Mouse (Mus musculus) hindbrain, embryonic 11.5 days (tissue): ENCODE measurements around the gene Rims3. TPM values are rescaled to one million over a fixed set of nuclear protein-coding genes. Genes with fewer than 3 reads are reported as not detected.
A peak's percentile ranks its signal among the peaks of the same experiment; 100 is the strongest.

Source experiments
- ATAC-seq: fragments of 200-750 bp; cut with Nextera tagmentation; 2 replicates; pipeline ENCODE4 v1.8.0; 2017; ENCODE audit warnings: mild to moderate bottlenecking, moderate TSS enrichment, moderate library complexity; ENCODE audit not compliant: low FRiP score
- DNase-seq: peaks from one replicate; pipeline ENCODE4 v3.0.0-alpha.2; 2015; ENCODE audit warnings: low spot score
- H3K27ac ChIP-seq: fragments of 300-500 bp; sonication (generic); 2 replicates; pipeline ENCODE4 v1.5.1; 2014; ENCODE audit warnings: mild to moderate bottlenecking, low read depth, low read length
- H3K27me3 ChIP-seq: fragments of 300-500 bp; sonication (generic); 2 replicates; pipeline ENCODE4 v1.6.1; 2014; ENCODE audit warnings: mild to moderate bottlenecking, low read length, moderate library complexity, mixed read lengths; ENCODE audit not compliant: control insufficient read depth, insufficient read depth
- H3K36me3 ChIP-seq: fragments of 300-500 bp; sonication (generic); 2 replicates; pipeline ENCODE4 v1.6.1; 2014; ENCODE audit warnings: mild to moderate bottlenecking, low read length, moderate library complexity, mixed read lengths; ENCODE audit not compliant: control insufficient read depth, insufficient read depth
- H3K4me1 ChIP-seq: fragments of 300-500 bp; sonication (generic); replicated peaks from 2 replicates; pipeline ENCODE4 v1.6.1; 2014; ENCODE audit warnings: low read length, mixed read lengths; ENCODE audit not compliant: control insufficient read depth, insufficient read depth
- H3K4me2 ChIP-seq: fragments of 300-500 bp; sonication (generic); replicated peaks from 2 replicates; pipeline ENCODE4 v1.6.1; 2014; ENCODE audit warnings: mild to moderate bottlenecking, low read depth, low read length
- H3K4me3 ChIP-seq: fragments of 300-500 bp; sonication (generic); 2 replicates; pipeline ENCODE4 v1.5.1; 2014; ENCODE audit warnings: low read depth, low read length
- H3K9ac ChIP-seq: fragments of 300-500 bp; sonication (generic); 2 replicates; pipeline ENCODE4 v1.6.1; 2014; ENCODE audit warnings: low read depth, low read length
- H3K9me3 ChIP-seq: fragments of 300-500 bp; sonication (generic); 2 replicates; pipeline ENCODE4 v1.6.1; 2016; ENCODE audit warnings: low read length; ENCODE audit not compliant: control insufficient read depth
- WGBS: fragments of 180-500 bp; shearing (Covaris S2); extraction: QIAGEN DNeasy Blood & Tissue Kit; methylation state at CpG from one replicate; pipeline ENCODE4 v1.1.7; 2014; 5-methylcytosine and 5-hydroxymethylcytosine counted together
- polyA plus RNA-seq: library from polyadenylated mRNA; unstranded; fragments of >200 nt; fragmentation: Nextera tagmentation; extraction: Ambion mirVana; gene quantifications from 2 replicates; pipeline ENCODE4 v1.2.1, GENCODE M21; 2014

Gene Rims3
- polyA plus RNA-seq, 1 experiment from 2014 or later: 3.6 TPM

- Histone ChIP-seq H3K4me1 (no peaks in the 10 kb centered on the region), H3K9me3 (no peaks in the 10 kb centered on the region), H3K4me2 (no peak overlapping the region), H3K9ac (no peak overlapping the region), H3K27ac (no peak overlapping the region), H3K36me3 (no peaks in the 10 kb centered on the region), H3K27me3 (no peaks in the 10 kb centered on the region), H3K4me3 (no peak overlapping the region)
- WGBS: 45% methylated on average over 1 of the region's 1 CpGs
- DNase-seq (no peak), ATAC-seq (no peak)
Observed at GRCm38 (mm10) chr4:120892516-120892915, 37.9 kb downstream of the Rims3 start.

- Histone ChIP-seq H3K36me3 (no peaks in the 10 kb centered on the region), H3K27me3 (no peaks in the 10 kb centered on the region), H3K27ac (no peak overlapping the region), H3K9me3 (no peaks in the 10 kb centered on the region), H3K4me1 (no peaks in the 10 kb centered on the region), H3K4me2 (no peak overlapping the region), H3K4me3 (no peak overlapping the region), H3K9ac (no peak overlapping the region)
- 76% methylated on average over 11 of the region's 11 CpGs for WGBS
- ATAC-seq (no peak), DNase-seq (no peak)
Observed at GRCm38 (mm10) chr4:120893656-120894401, 39.2 kb downstream of the Rims3 start.

- Histone ChIP-seq H3K4me2 (no peak overlapping the region), H3K27ac (no peak overlapping the region), H3K4me1 (no peaks in the 10 kb centered on the region), H3K27me3 (no peaks in the 10 kb centered on the region), H3K4me3 (no peak overlapping the region), H3K9ac (no peak overlapping the region), H3K9me3 (no peaks in the 10 kb centered on the region), H3K36me3 (no peaks in the 10 kb centered on the region)
- ATAC-seq (no peak), DNase-seq (no peak)
- 82% methylated on average over 11 of the region's 11 CpGs for WGBS
Observed at GRCm38 (mm10) chr4:120894584-120894983, 40.0 kb downstream of the Rims3 start.

GRCm38 (mm10) chr4:120895226-120895625 is 40.6 kb downstream of the Rims3 start:
- DNase-seq: no peak
- H3K36me3 ChIP-seq: no peaks in the 10 kb centered on the region
- H3K9me3 ChIP-seq: no peaks in the 10 kb centered on the region
- H3K4me3 ChIP-seq: no peak overlapping the region
- no peak for ATAC-seq
- H3K27ac ChIP-seq: no peak overlapping the region
- 84% methylated on average over 7 of the region's 7 CpGs for WGBS
- no peak overlapping the region for H3K9ac ChIP-seq
- H3K4me2 ChIP-seq: no peak overlapping the region
- H3K4me1 ChIP-seq: no peaks in the 10 kb centered on the region
- no peaks in the 10 kb centered on the region for H3K27me3 ChIP-seq

- WGBS: 84% methylated on average over 7 of the region's 7 CpGs
Observed at GRCm38 (mm10) chr4:120895810-120896584, 41.4 kb downstream of the Rims3 start.

GRCm38 (mm10) chr4:120904533-120904932 is 49.9 kb downstream of the Rims3 start:
- Histone ChIP-seq H3K36me3 (no peaks in the 10 kb centered on the region), H3K27me3 (no peaks in the 10 kb centered on the region), H3K9ac (no peak overlapping the region), H3K4me2 (no peak overlapping the region), H3K4me1 (no peaks in the 10 kb centered on the region), H3K27ac (no peak overlapping the region), H3K4me3 (no peak overlapping the region), H3K9me3 (no peaks in the 10 kb centered on the region)
- WGBS: 80% methylated on average over 4 of the region's 4 CpGs
- ATAC-seq (no peak), DNase-seq (no peak)

More at GRCm38 (mm10) chr4:120895810-120896584, 41.4 kb downstream of the Rims3 start:
- DNase-seq: no peak
- no peak overlapping the region for H3K27ac ChIP-seq
- no peaks in the 10 kb centered on the region for H3K4me1 ChIP-seq
- no peaks in the 10 kb centered on the region for H3K27me3 ChIP-seq
- ATAC-seq: no peak
- H3K4me2 ChIP-seq: no peak overlapping the region
- no peak overlapping the region for H3K9ac ChIP-seq
- no peaks in the 10 kb centered on the region for H3K36me3 ChIP-seq
- H3K9me3 ChIP-seq: no peaks in the 10 kb centered on the region
- H3K4me3 ChIP-seq: no peak overlapping the region

GRCm38 (mm10) chr4:120905644-120906043 is 51.0 kb downstream of the Rims3 start:
- H3K4me3 ChIP-seq: no peak overlapping the region
- DNase-seq (no peak), ATAC-seq (no peak)
- no peaks in the 10 kb centered on the region for H3K4me1 ChIP-seq
- no peaks in the 10 kb centered on the region for H3K36me3 ChIP-seq
- H3K27ac ChIP-seq: no peak overlapping the region
- 70% methylated on average over 5 of the region's 5 CpGs for WGBS
- H3K9me3 ChIP-seq: no peaks in the 10 kb centered on the region
- H3K4me2 ChIP-seq: no peak overlapping the region
- H3K9ac ChIP-seq: no peak overlapping the region
- H3K27me3 ChIP-seq: no peaks in the 10 kb centered on the region

- no peaks in the 10 kb centered on the region for H3K9me3 ChIP-seq
- no peak overlapping the region for H3K27ac ChIP-seq
- H3K4me1 ChIP-seq: no peaks in the 10 kb centered on the region
- H3K4me2 ChIP-seq: no peak overlapping the region
- H3K9ac ChIP-seq: no peak overlapping the region
- H3K27me3 ChIP-seq: no peaks in the 10 kb centered on the region
- peak; percentile 6; the same call in 1 of the 2 replicates for ATAC-seq
- WGBS: 34% methylated on average over 15 of the region's 15 CpGs
- no peaks in the 10 kb centered on the region for H3K36me3 ChIP-seq
- no peak overlapping the region for H3K4me3 ChIP-seq
- peak; percentile 87 for DNase-seq
Observed at GRCm38 (mm10) chr4:120909558-120910150, 55.0 kb downstream of the Rims3 start.
